Mouse (Mus musculus) intestine, postnatal 0 days (tissue): Measurements from ENCODE around the gene Spem1. TPM values are rescaled to one million over a fixed set of nuclear protein-coding genes. Genes with fewer than 3 reads are reported as not detected.
A peak's percentile ranks its signal among the peaks of the same experiment; 100 is the strongest.

Experiments
- ATAC-seq: fragments of 200-750 bp; cut with Nextera tagmentation; 2 replicates; pipeline ENCODE4 v1.8.0; 2017; ENCODE audit warnings: mild to moderate bottlenecking, moderate TSS enrichment, moderate library complexity
- H3K27ac ChIP-seq: fragments of 300-500 bp; sonication (generic); 2 replicates; pipeline ENCODE4 v1.5.1; 2014; ENCODE audit warnings: mild to moderate bottlenecking, low read depth, low read length, moderate library complexity
- H3K27me3 ChIP-seq: fragments of 300-500 bp; sonication (generic); replicated peaks from 2 replicates; pipeline ENCODE4 v1.6.1; 2014; ENCODE audit warnings: low read length, mixed read lengths; ENCODE audit not compliant: control insufficient read depth, insufficient read depth
- H3K36me3 ChIP-seq: fragments of 300-500 bp; sonication (generic); 2 replicates; pipeline ENCODE4 v1.6.1; 2014; ENCODE audit warnings: mild to moderate bottlenecking, moderate library complexity; ENCODE audit not compliant: control insufficient read depth, insufficient read depth
- H3K4me1 ChIP-seq: fragments of 300-500 bp; sonication (generic); replicated peaks from 2 replicates; pipeline ENCODE4 v1.6.1; 2014; ENCODE audit warnings: antibody characterized with exemption, low read length, mixed read lengths; ENCODE audit not compliant: control insufficient read depth, insufficient read depth
- H3K4me2 ChIP-seq: fragments of 300-500 bp; sonication (generic); replicated peaks from 2 replicates; pipeline ENCODE4 v1.6.1; 2014; ENCODE audit warnings: low read depth, mild to moderate bottlenecking, moderate library complexity
- H3K4me3 ChIP-seq: fragments of 300-500 bp; sonication (generic); 2 replicates; pipeline ENCODE4 v1.5.1; 2014; ENCODE audit warnings: low read depth, low read length
- H3K9ac ChIP-seq: fragments of 300-500 bp; sonication (generic); 2 replicates; pipeline ENCODE4 v1.6.1; 2014; ENCODE audit warnings: mild to moderate bottlenecking, low read depth, low read length
- H3K9me3 ChIP-seq: fragments of 300-500 bp; sonication (generic); 2 replicates; pipeline ENCODE4 v1.6.1; 2016; ENCODE audit warnings: mixed run types; ENCODE audit not compliant: control insufficient read depth
- CTCF ChIP-seq: sonication (generic); IDR thresholded peaks from 2 replicates; pipeline ENCODE4 v1.5.1; 2016; ENCODE audit warnings: low read depth, mild to moderate bottlenecking, control low read depth, antibody characterized with exemption, moderate library complexity
- WGBS: fragments of 180-500 bp; shearing (Covaris S2); extraction: QIAGEN DNeasy Blood & Tissue Kit; methylation state at CpG from one replicate; pipeline ENCODE4 v1.1.7; 2014; 5-methylcytosine and 5-hydroxymethylcytosine counted together
- polyA plus RNA-seq: library from polyadenylated mRNA; unstranded; fragments of >200 nt; fragmentation: Nextera tagmentation; extraction: Ambion mirVana; gene quantifications from 2 replicates; pipeline ENCODE4 v1.2.1, GENCODE M21; 2015

Spem1 gene
- polyA plus RNA-seq, 1 experiment from 2014 or later, result not detected

GRCm38 (mm10) chr11:69807641-69808040 lies 14.3 kb downstream of the Spem1 start:
- no peaks in the 10 kb centered on the region for H3K27me3 ChIP-seq
- no peak for ATAC-seq
- no peaks in the 10 kb centered on the region for H3K36me3 ChIP-seq
- no peaks in the 10 kb centered on the region for H3K9me3 ChIP-seq
- TF ChIP-seq CTCF, result no peak
- H3K4me2 ChIP-seq, result no peak overlapping the region
- H3K27ac ChIP-seq, result no peak overlapping the region
- no peak overlapping the region for H3K4me3 ChIP-seq
- 55% methylated on average over 2 of the region's 2 CpGs for WGBS
- H3K9ac ChIP-seq, result no peak overlapping the region
- H3K4me1 ChIP-seq, result no peaks in the 10 kb centered on the region

DNA sequence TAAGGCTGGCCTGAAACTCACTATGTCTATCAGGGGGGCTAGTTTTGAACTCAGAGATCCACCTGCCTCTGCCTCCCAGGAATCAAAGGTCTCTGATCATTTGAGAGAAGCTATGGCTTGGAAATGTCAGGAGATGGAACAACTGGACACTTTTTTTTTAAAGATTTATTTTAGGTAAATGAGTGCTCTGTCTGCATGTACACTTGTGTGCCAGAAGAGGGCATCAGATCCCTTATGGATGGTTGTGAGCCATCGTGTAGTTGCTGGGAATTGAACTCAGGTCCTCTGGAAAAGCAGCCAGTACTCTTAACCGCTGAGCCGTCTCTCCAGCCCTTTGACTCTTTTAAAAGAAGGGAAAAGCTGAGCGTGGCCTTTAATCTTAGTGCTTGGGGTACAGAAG lies 15.6 kb downstream of the Spem1 start:
- Histone ChIP-seq H3K4me2 (no peak overlapping the region), H3K4me3 (no peak overlapping the region), H3K9ac (no peak overlapping the region), H3K27ac (no peak overlapping the region), H3K4me1 (peaks cover 4% of the 10 kb centered on the region; the same call in 1 of the 2 replicates), H3K36me3 (no peaks in the 10 kb centered on the region), H3K27me3 (0 out of 2 replicates have a peak, but pooled peaks cover 2% of the 10 kb centered on the region), H3K9me3 (no peaks in the 10 kb centered on the region)
- 83% methylated on average over 4 of the region's 4 CpGs for WGBS
- no peak for ATAC-seq
- TF ChIP-seq CTCF, result peak; percentile 39

DNA sequence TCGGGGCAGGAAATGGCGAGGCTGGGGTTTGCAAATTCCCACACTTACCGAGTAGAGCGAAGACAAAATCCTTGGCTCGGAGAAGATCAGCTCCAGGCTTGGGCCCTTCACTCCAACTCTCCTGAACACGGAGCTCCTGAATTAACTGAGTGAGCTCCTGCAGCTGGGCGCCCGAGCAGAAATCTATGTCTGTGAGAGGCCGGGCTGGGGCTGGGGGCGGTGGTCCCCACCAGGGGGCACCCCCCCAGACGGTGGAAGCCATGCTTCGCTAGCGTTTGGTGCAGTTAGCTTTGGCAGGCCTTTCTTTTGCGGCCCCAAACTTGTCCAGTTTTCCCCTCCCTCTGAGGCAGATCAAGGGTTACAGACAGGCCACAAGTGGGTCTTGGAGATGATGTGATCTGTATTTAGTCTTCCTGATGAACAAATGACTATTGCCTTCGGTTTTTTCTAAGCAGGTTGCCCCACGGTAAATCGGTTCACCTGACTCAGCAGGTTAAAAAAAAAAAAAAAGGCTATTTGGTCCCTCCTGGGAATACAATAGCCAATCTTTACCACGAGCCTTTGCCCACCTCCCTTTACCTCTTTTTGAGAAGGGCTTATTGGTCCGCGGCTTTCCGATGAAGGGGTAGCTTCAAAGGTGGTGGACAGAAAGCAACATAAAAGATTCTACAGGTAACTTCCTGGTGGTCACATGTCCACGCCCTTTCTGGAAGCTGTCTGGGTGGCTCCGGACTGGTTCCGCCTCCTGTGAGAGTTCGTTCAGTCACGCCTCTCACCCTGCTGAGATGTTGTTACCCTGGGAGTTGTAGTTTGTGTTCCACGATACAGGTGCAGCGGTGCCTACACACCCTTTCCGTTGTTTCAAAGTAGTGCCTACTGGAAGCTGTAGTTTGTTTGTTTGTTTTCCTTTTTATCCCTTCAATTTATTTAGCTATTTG lies 16.7 kb downstream of the Spem1 start, which contains the start of gene Tmem102:
Tmem102 (minus strand) TSS at position 653 of the 938 bp plus-strand sequence.
- peaks cover 13% of the 10 kb centered on the region; the same call in 1 of the 2 replicates for H3K4me1 ChIP-seq
- peaks cover 12% of the 10 kb centered on the region; the same call in 1 of the 2 replicates for H3K27me3 ChIP-seq
- no peaks in the 10 kb centered on the region for H3K9me3 ChIP-seq
- peak within 1 kb of the TSS; percentile 46 for H3K9ac ChIP-seq
- TF ChIP-seq CTCF, result peak; percentile 24; the same call in 1 of the 2 replicates
- H3K4me3 ChIP-seq, result peak within 1 kb of the TSS; percentile 55
- H3K27ac ChIP-seq, result peak within 1 kb of the TSS; percentile 55
- H3K4me2 ChIP-seq, result peak within 1 kb of the TSS; percentile 90
- no peaks in the 10 kb centered on the region for H3K36me3 ChIP-seq
- ATAC-seq, result peak; percentile 64
- 12% methylated on average over 29 of the region's 29 CpGs for WGBS

- H3K4me1 ChIP-seq, result peaks cover 13% of the 10 kb centered on the region; the same call in 1 of the 2 replicates
- peak overlapping the region; percentile 55 for H3K4me3 ChIP-seq
- no peak for TF ChIP-seq CTCF
- no peak for ATAC-seq
- H3K9ac ChIP-seq, result peak overlapping the region; percentile 38
- H3K27ac ChIP-seq, result peak overlapping the region; percentile 55
- H3K36me3 ChIP-seq, result no peaks in the 10 kb centered on the region
- H3K4me2 ChIP-seq, result peak overlapping the region; percentile 90
- peaks cover 13% of the 10 kb centered on the region; the same call in 1 of the 2 replicates for H3K27me3 ChIP-seq
- no peaks in the 10 kb centered on the region for H3K9me3 ChIP-seq
- 9% methylated on average over 12 of the region's 12 CpGs for WGBS
These were observed 17.4 kb downstream of the Spem1 start for GRCm38 (mm10) chr11:69804652-69804940.

DNA sequence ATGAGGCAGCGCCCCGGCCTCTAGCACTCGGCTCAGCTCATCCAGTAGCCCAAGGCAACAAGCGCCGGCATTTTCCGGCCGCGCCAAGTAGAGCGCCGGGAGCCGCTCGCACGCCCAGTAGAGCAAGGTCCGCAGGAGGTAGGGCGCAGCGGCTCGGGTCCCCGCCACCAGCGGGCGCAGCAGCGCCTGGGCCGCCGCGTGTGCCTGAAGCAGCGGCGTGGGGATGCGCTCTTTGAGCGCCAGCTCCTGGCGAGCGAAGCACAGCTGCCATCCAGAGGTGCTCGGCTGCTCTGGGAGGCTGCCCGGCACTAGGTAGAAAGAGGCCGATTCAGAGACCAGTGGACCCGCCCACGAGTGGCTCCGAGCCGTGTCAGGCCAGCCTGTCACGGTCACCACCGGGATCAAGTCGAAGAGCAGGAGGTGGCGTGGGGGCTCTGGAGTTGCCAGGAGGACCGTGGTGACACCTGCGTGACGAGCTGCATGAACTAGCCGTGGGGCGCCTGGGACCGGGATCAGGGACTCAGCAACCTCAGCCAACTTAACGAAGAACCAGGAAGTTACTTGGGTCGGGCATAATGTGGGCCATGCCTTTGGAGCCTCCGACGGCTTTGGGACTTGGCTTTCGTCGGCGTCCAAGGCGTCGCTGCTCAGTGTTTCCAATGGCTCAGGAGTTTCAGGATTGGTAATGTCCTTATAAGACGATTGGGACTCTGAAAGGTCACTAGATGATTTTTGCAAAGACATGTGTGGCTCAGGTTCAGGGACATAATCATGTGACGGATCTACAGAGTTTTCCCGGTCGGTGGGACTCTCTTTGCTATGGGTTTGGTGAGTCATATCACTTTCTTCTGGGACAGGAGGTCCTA lies 18.0 kb downstream of the Spem1 start:
- H3K27ac ChIP-seq, result peak overlapping the region; percentile 55
- H3K4me3 ChIP-seq, result peak overlapping the region; percentile 55
- H3K9ac ChIP-seq, result peak overlapping the region; percentile 46
- 1% methylated on average over 60 of the region's 60 CpGs for WGBS
- peak; percentile 85 for ATAC-seq
- H3K36me3 ChIP-seq, result no peaks in the 10 kb centered on the region
- no peaks in the 10 kb centered on the region for H3K9me3 ChIP-seq
- peak; percentile 94 for TF ChIP-seq CTCF
- peak overlapping the region; percentile 90 for H3K4me2 ChIP-seq
- H3K27me3 ChIP-seq, result peaks cover 13% of the 10 kb centered on the region; the same call in 1 of the 2 replicates
- H3K4me1 ChIP-seq, result peaks cover 13% of the 10 kb centered on the region; the same call in 1 of the 2 replicates
